Mouse (Mus musculus) cerebellum, adult 2 months (tissue): ENCODE data around the gene Fam149b.

Source experiments
- CTCF ChIP-seq: fragments of 200-500 bp; IDR thresholded peaks from 2 replicates; pipeline ENCODE4 v1.5.1; 2011; ENCODE audit warnings: low read depth, mild to moderate bottlenecking, control low read depth, low read length, moderate library complexity, borderline replicate concordance; ENCODE audit not compliant: insufficient read depth
- POLR2A ChIP-seq: fragments of 200-500 bp; IDR thresholded peaks from 2 replicates; pipeline ENCODE4 v1.6.1; 2011; ENCODE audit warnings: low read length, control low read depth, borderline replicate concordance; ENCODE audit not compliant: insufficient read depth

- peak; percentile 42; the same call in 1 of the 2 replicates for TF ChIP-seq CTCF
- no peak for TF ChIP-seq POLR2A
These were observed 28.5 kb upstream of the Fam149b start for GRCm38 (mm10) chr14:20319420-20319819.
